Mouse (Mus musculus) adrenal gland, postnatal 36 days (tissue): ENCODE data around the gene Amz2. TPM values are rescaled to one million over a fixed set of nuclear protein-coding genes. Genes with fewer than 3 reads are reported as not detected.

Source experiments
- DNase-seq, 2 experiments: peaks; one replicate each; pipeline ENCODE4 v3.0.0; 2021; ENCODE audit warnings: mixed read lengths in 1 of 2
- microRNA-seq: library from miRNA; unstranded; fragments of <30 nt; microRNA quantifications from one replicate; pipeline ENCODE4 v1.2.0, GENCODE M21; 2021
- total RNA-seq, 2 experiments: library from RNA; stranded (reverse); gene quantifications; 2 replicates each; pipeline ENCODE4 v1.2.3; 2021

Gene Amz2
- total RNA-seq, 2 experiments from 2014 or later, result 36.7 to 49.2 TPM

DNA sequence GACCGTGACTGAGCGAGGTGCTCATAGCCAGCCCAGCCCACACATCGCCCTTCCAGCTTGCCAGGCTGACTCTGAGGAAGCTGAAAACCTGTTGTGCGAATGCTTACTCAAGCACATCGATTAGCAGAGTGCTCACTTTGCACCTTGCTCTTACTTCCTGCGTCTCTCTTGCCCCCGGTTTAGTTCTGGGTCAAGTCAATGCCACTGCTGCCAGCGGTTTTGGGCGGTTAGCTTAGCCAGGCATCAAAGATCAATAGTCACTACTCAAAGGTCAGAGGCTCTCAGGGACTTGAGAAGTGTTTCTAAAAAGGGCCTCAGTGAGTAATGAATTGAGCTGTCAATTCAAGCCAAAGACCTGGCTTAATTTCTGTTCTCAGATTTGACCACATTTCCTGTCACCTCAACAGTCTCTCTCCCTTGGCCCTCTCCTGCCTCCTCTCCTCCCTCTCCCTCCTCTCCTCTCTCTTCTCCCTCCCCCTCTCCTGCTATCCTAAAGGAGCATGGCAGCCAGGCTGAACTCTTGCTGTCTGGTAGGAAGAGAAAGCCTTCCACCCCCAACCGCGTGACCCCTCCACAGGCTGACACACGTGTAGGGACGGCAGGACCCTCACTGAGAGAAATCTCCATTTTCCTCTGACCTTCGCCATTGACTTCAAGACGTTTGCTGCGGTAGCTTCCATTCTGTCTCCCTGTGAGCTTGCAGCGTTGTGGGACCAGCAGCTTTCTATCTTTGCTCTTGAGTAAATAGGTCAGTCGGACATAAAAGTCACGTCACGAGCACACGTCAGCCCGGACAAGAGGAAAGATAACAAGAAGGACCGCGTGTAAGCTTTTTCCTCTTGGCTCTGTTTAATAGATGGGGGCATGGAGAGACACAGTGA lies 69.4 kb downstream of the Amz2 start:
- no peak for DNase-seq

- DNase-seq, result peak in 1 of 2 experiments; percentile 41
These were observed 70.2 kb downstream of the Amz2 start for GRCm38 (mm10) chr11:109495771-109496474.

DNA sequence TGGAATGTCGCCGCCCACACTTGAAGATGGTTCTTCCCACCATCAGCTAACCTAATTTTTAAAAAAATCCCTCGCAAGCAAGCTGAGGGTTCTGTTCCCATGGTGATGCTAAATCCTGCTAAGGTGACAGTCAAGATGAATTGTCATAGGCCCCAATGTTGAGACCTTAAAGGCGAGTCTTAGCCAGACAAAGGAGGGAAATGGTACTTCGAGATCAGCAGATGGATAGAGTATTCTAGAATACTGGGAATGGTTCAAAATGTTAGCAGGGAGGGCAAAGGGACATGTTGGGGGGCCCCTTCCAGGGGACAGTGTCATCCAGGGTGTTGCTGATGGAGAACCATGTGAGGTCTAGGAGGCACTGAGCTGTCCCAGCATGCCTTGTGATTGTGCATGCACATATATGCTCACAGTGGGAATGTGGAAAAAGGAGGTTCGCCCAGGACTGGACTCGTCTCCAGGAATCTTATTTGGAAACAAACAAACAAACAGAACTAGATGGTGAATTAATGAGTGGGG lies 70.8 kb downstream of the Amz2 start:
- DNase-seq, result no peak

GRCm38 (mm10) chr11:109496996-109497714 lies 71.4 kb downstream of the Amz2 start:
- no peak for DNase-seq

DNA sequence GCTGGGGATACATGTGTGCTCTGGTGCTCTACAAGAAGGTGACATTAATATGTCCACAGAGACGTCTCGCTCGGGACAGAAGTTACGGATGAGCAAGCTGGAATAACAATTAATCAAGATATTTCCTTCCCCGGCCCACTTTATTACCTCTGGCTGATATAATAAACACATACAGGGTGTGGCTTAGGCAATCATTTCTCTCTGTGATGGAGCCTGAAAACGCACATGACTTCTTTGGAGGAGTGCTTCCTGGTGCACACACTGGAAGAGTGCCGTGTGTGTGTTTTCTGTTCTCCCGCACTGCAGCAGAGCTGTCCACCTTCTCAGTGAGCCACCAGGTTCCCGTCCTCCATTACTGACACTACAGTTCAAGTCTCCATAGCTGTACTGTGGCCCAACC lies 72.2 kb downstream of the Amz2 start:
- no peak for DNase-seq

- peak; percentile 34 to 48 for DNase-seq
These were observed 74.5 kb downstream of the Amz2 start for GRCm38 (mm10) chr11:109500206-109500605.

Small RNA genes lying within 50 kb of the gene (microRNA-seq; reads per million reads assigned to microRNA genes)
- gene Gm25540, result not detected

Other genes starting within 250 kb of the Amz2 start
- gene Rgs9, start 127.8 kb upstream of the Amz2 start, total RNA-seq, result 1 to 10 TPM; 3.1 to 5.1 TPM
- 10 to 100 TPM; 65.2 to 70.7 TPM for gene Gna13, start 63.1 kb upstream of the Amz2 start, total RNA-seq
- not detected for gene 9930022D16Rik, start 12.0 kb upstream of the Amz2 start, total RNA-seq
- gene Arsg, start 47.4 kb downstream of the Amz2 start, total RNA-seq, result 1 to 10 TPM; 5.3 to 7.1 TPM
- gene Slc16a6, start 47.7 kb downstream of the Amz2 start, total RNA-seq, result 1 to 10 TPM in 1 of 2 experiments, under 1 TPM in 1; 0.43 to 1.5 TPM
- 10 to 100 TPM; 26.8 to 56.0 TPM for gene Wipi1, start 186.0 kb downstream of the Amz2 start, total RNA-seq
- 100 to 1,000 TPM; 421 to 431 TPM for gene Prkar1a, start 223.5 kb downstream of the Amz2 start, total RNA-seq